Mouse (Mus musculus) lung, adult 18-20 months (tissue): ENCODE data around the gene Ndufs3.
A peak's percentile ranks its signal among the peaks of the same experiment; 100 is the strongest.

Source experiments
- DNase-seq, 2 experiments: peaks; one replicate each; pipeline ENCODE4 v3.0.0; 2022; ENCODE audit warnings: mixed read lengths in 2 of 2

The Ndufs3 gene

DNA sequence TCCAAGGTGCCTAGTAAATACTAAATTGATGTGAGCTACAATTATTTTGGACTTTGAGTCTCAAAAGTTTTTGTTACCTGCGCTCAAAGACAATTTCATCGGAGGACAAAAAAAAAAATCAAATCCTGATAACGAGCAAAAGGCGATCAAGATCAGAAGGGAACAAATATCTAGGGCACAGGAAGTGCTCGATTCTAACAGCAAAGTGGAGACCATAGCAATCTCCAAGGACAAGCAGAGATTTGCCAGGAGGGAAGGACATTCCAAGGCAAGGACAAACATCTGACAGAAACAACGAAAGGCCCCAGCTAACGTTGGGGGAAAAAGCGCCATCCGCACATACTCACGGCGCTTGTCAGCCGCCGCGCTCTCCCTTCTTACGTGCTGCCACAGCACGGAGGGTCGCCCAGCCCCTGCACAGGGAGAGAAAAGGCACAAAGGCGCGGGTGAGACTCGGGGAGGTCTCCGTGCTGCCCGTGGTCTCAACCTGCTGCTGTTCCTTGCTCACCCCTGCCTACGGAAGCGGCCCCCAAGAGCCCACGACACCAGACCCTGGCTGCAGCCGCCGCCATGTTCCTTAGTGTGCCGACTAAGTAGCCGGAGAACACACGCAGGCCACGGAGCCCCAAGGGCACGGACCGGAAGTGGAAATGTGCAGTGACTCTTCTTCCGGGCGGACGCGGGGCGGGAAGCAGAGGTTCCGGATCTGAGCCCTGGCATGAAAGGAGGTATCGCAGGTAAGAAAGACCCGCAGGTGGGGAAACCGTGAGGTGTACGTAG, at the start of gene Ndufs3, which contains the start of gene Kbtbd4:
TSS of gene Ndufs3 (minus strand) at position 752 of the 780 bp plus-strand sequence.
TSS of gene Kbtbd4 (plus strand) at position 665 of the 780 bp plus-strand sequence.
- DNase-seq, result peak; percentile 87 to 88

DNA sequence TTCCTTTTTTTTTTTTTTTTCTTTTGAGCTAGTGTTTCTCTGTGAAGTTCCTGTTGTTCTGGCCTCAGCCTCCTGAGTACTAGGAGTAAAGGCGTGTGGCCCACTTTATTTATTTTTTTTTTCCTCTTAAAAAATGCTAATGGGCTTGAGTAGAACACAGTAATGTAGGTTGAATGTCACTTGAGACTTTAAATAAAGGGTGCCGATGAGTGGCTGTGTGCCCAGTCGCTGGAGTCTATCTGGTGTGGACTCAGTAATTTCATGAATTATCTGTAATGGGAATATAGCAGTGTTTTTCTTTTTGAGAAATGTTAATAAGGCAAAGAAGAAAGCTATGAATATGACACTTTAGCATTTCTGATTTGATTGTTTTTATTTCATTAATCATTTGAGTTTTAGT, 48.8 kb upstream of the Ndufs3 start:
- DNase-seq, result no peak

DNA sequence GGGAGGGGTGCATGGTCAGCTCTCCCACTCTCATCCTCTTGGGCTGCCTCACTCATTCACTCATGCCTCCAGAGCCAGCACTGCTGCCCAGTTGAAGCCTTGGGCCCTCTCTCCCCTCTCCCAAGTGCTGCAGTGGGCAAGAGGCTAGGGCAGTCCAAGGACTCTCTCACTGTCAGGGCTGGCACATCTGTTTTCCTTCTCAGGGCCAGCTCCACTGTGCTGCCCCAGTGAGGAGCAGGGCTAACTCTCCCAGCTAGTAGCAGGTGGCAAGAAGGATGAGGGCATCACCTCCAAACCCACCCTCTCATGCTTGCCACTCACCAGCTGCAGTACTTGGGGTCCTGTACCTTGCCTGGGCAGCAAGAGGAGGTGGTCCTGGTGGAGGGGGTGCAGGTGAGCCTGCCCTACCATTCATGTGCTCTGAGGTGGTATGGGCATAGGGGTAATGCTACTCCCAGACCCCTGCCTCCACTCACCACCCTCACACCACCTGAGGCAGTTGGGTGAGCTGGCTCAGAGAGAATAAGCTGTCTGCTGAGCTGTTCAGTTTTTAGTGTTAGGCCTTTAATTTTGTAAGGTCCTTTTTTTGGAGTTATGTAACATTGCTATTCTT, 46.1 kb upstream of the Ndufs3 start:
- DNase-seq, result no peak

DNA sequence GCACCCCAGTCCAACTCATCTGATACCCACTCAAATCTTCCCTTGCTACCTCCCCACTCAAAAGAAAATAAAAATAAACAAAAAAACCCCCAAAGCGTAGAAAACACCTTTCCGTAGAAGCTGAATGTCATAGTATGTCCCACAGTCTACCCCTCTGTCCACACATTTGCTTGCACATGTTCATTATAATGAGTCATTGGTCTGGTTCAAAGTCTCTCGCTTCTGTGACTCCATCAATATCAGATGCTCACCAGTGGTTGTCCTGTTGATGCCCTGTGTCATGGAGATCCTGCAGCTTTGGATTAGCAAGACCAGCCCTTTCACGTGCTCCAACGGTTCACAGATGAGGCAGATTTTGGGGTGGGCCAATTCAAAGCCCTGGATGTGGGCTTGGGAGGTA, 45.5 kb upstream of the Ndufs3 start:
- no peak for DNase-seq

DNA sequence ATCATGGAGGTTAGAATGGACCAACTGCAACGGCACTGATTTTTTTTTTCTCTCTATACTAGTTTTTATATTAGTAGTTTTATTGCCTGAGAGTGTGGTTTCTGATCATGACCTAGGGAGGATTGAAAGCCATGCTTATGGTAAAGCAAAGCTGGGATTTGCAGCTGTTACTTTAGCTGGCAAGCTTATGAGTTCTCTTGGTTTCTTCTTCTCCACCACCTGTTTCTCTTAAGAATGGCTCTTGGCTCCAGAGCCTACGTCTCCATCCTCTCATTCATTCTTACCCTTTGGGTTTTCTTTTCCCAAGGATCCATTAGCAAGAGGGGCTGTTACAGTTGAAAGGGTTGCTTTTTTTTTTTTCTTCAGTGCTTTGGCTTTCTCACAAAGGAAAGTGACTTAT, 37.1 kb upstream of the Ndufs3 start:
- no peak for DNase-seq

DNA sequence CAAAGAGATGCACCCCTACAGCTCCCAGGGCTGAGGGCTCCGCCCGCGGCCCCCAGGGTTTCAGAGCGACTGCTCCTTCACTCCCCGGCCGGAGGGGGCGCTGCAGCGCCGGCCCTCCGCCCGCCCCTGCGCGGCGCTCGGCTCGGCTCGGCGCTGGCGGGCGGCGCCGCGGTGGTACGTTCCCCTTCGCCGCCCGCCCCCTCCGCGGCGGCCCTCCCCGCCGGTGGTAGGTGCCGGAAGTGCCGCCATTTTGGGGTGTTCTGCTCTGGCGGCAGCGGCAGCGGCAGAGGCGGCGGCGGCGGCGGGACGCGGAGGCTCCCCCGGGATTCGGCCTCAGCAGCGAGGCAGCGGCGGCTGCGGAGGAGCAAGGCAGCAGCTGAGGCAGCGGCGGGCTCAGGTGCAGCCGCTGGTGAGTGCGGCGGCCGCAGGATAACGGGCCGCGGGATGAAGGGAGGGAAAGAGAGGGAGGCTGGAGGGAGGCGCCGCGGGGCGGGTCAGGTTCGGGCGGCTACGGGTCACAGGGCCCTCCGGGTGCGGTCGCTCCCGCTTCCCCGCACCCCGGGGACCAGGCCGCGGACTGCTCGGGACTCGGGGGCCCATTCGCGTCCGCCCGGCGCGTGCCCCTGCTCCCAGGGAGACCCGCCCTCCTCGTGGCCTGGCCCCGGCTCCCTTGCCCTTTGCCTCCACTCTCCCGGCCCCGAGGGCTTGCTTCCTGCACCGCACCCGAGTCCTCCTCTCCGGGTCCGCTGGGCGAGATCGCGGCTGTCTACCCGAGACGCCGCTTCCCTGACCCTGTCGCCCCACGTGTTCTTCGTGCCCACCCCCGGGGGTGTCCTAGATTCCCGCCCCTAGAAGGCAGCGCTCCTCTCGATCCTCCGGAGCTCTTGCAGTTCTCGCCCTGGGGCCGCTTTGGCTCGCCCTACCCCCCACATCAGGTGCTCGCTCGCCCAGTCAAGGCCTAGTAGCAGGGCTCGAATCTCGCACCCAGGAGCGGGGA, 35.9 kb upstream of the Ndufs3 start, which contains the start of gene Celf1:
TSS of gene Celf1 (plus strand) at position 150 of the 997 bp plus-strand sequence.
- peak; percentile 78 to 85 for DNase-seq

DNA sequence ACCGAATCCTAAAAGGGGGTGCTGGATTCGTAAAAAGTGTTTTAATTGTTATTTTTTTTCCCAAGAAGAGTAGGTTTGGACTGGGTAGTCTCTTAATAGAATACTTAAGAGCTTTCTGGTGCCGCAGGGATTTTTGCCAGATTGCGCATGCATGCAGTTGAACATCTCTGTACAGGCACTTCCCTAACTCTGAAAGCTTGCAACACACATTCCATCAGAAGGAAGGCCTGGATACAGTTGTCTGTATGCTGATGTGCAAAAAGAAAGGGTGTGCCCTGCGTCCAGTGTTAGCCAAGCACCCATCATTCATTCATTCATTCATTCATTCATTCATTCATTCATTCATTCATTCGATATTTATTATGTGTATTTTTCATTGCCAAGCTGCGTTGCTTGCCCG, 35.1 kb upstream of the Ndufs3 start:
- DNase-seq, result peak; percentile 12 to 21

DNA sequence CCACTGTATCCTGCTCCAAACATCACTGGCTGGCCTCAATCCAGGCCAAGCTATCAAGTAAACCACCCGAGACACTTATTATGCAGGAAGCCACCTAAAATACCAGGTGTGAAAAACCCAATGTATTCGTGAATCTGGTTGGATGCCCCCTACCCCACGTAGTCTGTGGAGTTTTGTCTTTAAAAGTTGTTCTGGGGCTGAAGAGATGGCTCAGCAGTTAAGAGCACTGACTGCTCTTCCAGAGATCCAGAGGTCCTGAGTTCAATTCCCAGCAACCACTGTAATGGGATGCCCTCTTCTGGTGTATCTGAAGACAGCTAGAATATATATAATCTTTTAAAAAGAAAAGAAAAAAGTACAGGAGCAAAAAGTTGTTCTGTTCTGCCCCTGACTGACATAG, 33.7 kb upstream of the Ndufs3 start:
- no peak for DNase-seq

DNA sequence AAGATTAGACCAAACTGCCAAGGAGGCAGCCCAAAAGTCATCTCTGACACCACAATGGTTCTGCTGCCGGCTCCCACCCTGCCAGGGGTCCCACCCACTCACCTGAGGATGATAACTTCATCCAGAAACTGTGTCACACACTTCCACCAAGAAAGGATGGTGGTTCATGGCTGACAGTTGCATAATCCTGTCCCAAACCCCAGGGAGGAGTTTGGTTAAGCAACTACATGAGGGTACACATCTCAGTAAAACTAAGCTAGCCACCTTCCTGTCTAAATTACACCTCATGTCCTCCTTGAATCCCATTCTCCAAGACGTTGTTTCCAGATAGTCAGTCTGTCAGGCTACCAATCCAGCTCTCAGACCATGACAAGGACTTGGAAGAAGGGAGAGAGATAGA, 27.6 kb upstream of the Ndufs3 start:
- DNase-seq, result no peak

DNA sequence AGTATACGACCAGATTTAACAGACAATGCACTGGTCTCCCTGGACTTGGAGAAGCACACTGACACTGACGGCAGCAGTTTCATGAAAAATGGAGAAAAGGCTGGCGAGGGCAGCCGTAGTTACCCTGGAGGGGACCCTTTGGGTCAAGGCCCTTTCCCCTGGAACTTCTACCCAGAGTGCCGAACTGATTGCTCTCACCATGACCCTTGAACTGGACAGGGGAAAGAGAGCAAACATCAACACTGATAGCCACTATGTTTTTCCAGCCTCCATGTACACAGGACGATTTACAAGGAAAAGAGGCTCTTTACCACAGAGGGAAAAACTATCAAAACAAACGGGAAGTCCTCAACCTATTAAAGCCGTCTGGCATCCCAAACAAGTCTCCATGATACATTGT, 27.2 kb upstream of the Ndufs3 start:
- no peak for DNase-seq

DNA sequence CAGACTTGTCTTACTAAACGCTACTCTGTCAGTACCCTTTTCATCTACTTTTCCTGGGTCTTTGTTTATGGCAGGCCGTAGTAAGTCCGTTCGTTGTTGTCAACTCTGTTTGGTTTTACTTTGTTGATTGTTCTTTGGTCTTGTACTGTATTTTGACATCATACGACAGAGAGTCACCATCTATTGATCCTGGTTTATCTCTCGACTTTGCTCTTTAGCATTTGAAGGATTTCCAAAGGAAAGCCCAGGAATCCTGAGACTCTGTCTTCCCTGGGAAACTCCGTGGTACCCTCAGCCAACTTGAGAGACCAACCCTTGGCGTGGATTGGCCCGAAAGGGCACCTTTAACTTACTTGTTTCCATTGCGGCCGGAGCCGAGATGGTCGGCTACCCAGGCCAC, 23.9 kb upstream of the Ndufs3 start:
- no peak for DNase-seq

DNA sequence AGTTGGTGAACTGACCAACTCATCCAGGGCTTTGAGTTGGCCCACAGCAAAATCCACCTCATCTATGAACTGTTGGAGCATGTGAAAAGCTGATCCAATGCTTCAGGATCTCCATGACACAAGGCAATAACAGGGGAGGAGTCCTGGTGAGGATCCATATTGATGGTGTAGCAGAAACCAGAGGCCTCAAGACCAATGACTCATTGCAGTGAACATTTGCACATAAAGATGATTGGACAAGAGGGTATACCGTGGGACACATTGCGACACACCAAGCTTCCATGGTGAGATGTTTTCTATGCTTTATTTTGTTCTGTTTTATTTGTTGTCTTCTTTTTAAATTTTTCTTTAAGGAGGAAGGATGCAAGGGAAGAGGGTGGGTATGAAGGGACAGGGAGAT, 18.0 kb upstream of the Ndufs3 start:
- no peak for DNase-seq

DNA sequence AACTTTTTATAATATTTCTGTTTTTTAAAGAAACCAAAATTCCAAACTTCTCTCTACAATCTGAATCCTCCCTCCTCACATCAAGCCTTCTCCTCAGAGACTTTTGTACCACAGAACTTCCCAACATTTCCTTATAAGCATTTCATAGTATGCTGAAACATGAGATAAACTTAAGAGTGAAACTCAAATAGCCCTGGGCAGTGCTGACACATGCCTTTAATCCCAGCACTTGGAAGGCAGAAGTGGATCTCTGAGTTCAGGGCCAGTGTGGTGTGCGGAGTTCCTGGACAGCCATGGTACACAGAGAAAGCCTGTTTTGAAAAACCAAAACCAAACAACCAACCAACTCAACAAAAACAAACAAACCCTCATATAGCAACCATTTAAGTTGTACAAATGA, 16.6 kb upstream of the Ndufs3 start:
- DNase-seq, result no peak

DNA sequence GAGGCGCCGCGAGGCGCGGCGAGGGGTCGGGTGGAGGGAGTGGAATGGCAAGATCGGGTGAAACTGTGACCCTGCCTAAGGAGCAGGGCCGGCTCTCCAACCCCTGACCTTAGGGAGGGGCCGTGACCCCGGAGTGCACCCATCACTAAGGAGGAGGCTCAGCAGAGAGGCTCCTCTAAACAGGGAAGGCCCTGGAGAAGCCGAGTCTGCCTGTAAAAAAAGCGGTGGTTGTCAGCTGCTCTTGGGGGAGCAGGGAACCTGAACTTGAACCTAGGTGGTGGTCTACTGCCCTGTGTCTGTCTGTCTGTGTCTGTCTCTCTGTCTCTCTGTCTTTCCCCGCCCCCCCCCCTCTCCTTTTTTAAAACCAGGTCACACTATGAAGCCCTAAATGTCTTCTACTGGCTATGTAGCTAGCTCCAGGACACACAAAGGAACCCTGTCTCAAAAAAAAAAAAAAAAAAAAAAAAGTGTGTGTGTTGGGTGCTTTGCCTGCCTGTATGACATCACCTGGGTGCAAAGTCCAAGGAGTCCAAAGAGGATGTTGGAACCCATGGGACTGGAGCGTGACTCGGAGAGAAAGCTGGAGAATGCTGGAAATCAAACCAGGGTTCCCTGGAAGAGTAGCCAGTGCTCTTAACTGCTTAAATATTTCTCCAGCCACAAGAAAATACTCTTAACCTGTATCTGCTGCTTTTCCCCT, 13.5 kb upstream of the Ndufs3 start:
- DNase-seq, result peak in 1 of 2 experiments; percentile 7

DNA sequence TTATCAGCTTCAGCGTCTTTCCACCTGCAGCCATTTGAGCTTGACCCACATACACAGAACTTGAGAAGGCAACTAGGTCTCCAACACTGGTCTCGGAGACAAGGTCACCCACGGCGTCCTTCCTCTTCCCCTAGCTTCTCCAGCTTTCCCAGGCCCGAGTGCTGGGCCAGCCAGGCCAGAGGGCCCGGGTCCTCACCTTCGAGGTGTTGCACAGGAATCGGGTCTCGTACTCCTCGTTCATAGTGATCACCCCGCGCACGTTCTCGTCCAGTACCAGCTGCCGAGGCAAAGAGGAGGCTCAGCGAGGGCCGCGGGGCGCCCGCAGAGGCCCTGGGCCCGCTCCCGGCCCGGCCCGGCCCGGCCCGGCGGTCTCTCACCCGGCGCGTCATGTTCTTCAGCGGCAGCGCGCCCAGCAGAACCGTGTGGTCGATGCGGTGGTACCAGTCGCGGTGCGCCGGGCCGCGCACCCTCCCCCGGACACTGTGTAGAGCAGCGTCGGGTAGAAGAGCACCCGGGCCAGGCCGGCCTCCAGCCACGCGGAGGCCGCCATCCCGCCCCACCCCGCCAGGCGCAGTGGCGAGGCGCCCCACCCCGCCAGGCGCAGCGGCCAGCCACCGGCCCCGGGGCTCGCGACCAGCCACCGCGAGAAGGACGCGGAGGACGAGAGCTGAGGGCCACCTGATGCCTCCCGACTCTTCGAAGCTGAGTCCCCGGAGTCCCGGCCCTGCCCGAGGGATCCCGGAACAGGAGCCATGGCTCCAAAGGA, 12.8 kb upstream of the Ndufs3 start:
- peak; percentile 66 to 81 for DNase-seq

DNA sequence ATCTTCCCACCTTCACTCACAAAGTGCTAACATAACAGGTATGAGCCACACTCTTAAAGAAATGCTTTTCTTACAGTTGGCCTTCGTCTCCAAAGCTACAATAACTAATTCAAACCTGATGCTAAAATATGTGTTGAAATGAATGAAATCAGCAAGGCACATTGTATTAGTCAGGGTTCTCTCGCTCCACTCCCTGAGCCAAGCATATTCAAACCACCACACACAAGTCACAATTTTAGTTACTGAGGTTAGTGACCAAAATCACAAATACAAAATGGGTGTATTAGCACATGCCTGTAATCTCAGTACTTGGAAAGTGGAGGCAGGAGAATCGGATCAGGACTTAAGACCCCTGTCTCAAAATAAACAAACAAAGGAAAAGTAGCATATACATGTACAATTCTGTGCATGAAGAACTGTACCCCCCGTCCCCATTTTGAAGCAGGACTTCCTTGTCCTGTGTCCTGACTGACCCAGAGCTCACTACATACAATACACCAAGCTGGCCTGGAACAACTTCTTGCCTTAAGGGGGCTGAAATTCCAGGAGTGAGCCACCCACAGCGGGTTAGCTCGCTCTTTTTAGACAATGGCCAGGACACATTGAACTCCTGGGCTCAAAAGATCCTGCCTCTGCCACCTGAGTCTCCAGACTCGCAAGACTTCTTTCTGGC, 12.1 kb upstream of the Ndufs3 start:
- no peak for DNase-seq

DNA sequence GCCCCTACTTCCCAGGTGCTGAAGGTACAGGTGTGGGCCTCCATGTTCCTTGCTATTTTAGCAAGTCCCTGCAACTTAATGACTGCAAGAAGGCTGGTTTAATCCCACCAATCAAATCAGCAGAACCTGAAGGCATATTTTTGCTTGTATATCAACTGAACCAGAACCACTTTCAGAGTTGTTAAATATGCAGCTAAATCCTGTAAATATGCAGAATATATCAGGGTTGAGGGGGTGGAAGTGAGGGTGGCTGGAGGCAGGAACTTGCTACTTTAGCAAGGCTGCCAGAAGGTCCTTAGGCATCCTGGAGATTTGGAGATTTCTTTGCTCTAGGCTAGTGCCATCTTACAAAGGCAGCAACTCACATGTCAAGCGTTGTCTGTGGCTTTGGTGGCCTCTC, 10.9 kb upstream of the Ndufs3 start:
- no peak for DNase-seq

DNA sequence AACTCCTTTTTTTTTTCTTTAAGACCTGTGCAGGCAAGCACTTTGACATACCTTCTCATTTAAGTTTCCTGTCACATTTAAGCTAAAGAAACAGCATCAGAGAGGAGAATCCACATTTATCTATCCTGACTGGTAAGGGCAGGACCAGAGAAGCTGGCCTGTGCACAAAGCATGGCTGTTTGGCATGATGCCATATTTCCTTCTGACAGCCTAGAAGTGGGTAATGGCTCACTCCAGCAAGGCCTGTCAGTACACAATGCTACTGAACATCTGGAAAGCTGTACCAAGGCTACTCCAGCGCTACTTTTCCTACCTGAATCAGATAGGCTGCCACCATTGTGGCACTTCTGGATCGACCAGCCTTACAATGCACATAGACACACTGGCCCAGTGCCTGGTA, 9.0 kb upstream of the Ndufs3 start:
- DNase-seq, result peak in 1 of 2 experiments; percentile 30

DNA sequence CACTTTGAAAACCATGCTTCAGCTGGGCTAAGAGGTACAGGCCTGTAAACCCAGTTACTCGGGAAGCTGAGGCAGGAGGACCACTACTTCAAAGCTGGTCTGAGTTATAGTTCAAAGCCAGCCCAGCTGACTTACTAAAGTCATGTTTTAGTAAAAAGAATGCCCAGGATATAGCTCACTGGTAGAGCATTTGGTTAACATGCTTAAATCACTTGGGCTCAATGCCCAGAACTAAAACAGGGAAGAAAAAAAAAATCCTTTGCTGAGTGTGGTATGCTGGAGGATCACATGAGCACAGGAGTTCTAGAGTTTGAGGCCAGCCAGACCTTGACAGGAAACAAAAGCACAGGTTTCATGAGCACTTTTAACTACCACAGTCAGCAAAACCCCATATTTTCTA, 7.0 kb upstream of the Ndufs3 start:
- no peak for DNase-seq

DNA sequence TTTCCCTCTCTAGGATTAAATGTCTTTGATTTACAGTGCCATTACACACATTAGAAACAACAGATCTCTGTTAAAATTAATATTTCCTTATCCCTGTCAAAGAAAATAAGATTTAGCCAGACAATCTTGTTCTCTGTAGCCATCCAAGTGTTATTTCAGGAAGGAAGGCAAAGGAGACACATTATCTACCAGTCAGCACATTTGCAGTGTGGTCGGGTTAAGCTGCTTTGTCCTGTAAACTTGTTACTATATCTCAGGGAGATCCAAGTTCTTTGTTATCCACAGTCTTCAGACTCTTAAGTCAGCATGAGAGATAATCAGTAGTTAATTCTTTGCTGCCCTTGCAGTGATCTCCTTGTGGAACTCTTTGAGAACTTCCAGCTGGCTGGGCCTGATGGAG, 6.2 kb upstream of the Ndufs3 start:
- no peak for DNase-seq

DNA sequence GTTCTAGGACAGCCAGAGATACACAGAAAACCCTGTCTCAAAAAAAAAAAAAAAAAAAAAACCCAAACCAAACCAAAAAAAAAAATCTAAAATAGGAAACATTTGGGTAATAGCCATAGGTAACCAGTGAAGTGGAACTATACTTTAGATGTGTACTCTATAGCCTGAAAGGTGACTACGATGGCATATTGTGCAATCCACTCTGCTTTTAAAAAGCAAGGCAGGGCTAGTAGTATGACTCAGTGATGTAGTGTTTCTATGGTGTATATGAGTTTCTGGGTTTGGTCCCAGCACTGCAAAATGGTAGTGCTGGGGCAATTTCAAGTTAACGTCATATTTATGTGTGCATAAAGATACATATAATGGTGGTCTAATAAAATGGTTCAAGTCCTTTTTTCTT, 2.1 kb upstream of the Ndufs3 start:
- no peak for DNase-seq
